Mouse (Mus musculus) right cerebral cortex, postnatal 10 days (tissue): ENCODE measurements at regions not wholly inside any gene's neighbourhood (a gene's known extent, or its start where the extent isn't known, plus 50 kb on each side); places are given as distances from the start of the nearest gene placed in this dataset.
"Not testable (repeated sequence)": the region's sequence is repeated elsewhere in the genome, so short reads cannot be mapped to it uniquely, and the experiment has no call there.

ENCODE experiments used
- DNase-seq, 2 experiments: peaks; one replicate each; pipeline ENCODE4 v3.0.0; 2021; ENCODE audit warnings: low spot score in 2 of 2

- no peak for DNase-seq
These were observed 149.1 kb upstream of the Palmd start for GRCm38 (mm10) chr3:117117838-117118237.

DNA sequence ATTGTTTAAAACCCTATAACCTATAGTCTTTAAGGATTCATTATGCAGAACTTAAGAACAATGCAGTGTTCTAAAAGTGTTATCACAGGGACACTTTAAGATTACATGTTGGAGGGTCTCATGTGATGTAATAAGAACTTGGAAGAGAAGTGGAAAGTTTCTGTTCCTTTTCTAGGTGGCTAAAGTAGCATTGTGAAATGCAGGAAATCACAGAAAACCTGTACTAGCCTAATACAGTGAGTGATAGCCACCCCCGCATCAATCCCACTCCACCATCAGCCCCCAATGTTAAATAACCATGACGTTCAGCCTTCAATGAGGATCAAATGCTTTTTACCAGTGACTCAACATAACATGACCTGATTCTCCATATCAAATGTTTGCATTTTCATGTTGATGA is 147.4 kb upstream of the Palmd start:
- no peak for DNase-seq

GRCm38 (mm10) chr3:117112766-117113165 is 144.0 kb upstream of the Palmd start:
- DNase-seq: no peak

DNA sequence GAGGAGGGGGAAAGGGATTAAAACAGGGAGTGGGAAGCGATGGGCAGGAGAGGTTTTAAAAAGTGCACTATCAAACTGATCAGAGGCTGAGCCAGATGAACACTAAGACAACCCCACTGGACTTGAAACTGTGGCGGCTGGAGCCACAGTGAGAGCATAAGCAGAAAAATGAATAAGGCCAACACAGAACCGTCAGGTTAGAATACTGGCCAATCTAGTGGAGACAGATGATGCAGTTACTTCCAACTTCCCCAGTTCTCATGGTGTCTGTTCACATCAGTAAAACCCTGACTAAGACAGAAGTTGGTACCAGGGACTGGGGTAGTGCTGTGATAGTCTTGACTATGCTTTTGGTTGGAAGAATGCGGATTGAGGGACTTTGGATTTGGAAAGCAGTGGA is 143.5 kb upstream of the Palmd start:
- no peak for DNase-seq

DNA sequence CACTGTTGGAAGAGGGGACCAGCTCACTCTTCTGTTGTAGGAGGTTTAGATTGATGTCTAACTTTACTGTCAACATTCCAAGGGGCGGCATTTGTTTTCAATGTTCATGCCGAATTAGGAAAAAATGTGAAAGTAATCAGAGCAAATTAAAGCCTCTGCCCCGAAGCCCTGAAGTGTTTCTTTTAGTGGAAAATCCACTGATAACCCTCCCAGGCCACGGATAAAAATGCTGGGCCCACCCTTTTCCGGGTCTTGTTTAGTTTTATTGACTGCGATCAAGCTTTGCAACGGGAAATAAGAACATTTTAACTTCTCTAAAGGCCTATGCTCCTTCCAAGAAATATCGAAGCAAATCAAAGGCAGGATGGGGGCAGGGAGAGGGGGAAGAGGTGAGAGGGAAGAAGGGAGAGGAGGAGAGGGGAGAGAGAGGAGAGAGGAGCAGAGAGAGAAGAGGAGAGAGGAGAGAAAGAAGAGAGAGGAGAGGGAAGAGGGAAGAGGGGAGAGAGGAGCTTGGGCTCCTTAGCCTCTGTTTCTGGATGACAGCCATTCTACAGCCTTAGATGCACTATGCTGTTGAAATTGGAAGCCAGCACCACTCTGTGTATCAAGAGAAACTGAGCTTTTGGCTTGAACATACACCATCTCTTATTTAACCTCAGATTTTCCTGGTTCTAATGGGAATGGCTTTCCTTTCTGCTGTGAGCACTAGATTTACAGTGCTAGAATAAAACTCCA is 140.3 kb upstream of the Palmd start:
- DNase-seq: no peak

GRCm38 (mm10) chr3:117107986-117108385 is 139.2 kb upstream of the Palmd start:
- DNase-seq: no peak

DNA sequence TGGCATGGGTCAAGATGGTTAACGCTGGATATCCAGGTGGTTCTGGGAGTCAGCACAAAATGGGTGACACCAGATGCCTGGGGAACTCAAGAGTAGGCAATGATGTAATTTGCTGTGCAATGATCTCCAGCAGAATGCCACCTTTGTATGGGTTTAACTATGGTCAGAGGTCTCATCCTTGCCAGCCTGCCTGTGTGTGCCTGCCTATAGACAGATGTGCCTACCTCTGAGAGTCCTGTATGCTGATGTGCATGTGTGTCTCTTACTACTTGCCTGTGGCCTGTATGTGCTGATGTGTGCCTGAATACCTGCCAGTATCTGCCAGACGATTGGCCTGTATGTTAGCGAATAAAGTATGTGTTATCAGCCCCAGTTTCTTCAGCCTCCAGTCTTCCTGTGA is 138.6 kb upstream of the Palmd start:
- DNase-seq: no peak

GRCm38 (mm10) chr3:117087646-117088045 is 118.9 kb upstream of the Palmd start:
- no peak for DNase-seq

DNA sequence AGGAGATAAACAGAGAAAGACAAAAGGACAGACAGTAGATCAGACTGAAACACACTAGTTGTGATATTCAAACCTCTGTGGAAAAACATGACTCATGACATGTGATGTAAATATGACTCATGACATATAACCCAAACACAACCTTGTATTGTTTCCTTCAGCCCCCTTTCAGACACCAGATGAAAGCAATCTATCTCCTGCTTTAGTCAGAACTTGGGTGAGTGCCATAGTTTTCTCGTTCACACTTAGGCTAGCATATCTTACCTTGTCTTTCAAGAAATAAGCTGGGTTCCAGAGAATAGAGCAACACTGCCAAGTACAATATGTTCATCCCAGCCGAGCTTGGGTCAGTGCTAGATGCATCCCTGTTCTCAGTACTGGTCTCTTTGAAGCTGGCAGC is 107.9 kb upstream of the Palmd start:
- no peak for DNase-seq

DNA sequence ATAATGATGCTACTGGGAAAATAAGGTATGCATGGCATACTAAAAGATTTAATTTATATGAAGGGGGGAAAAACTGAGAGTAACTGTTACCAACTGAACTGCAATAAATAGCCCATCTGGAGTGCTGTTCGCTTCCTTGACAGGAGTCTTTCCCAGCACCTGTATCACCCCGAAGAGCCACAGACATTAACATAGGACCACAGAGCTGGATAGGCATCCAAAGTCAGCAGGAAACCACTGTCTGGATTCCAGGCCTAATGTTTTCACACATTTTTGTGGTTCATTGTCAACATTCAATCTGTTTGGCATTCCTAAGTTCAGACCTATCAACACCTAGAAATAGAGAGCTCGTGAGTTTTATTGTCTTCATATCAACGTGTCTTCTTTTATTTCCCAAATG is 104.6 kb upstream of the Palmd start:
- DNase-seq: no peak

DNA sequence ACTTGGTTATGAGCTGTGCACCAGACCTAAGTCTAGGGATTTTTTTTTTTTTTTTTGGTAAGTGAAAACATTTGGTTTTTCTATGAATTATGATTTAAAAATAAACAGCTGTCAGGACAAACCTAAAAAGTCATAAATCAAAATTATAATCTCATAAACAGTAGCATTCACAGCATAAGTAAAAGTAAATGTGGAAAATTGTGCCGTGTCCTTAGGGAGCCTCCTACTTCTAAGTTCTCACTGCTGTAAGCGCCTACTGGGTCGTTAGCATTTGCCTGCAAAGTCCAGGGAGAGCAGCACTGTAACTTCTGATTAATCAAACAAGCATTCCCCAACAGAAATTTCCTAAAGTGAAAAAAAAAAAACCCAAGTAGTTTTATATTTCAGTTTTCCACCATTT is 104.2 kb upstream of the Palmd start:
- DNase-seq: no peak

DNA sequence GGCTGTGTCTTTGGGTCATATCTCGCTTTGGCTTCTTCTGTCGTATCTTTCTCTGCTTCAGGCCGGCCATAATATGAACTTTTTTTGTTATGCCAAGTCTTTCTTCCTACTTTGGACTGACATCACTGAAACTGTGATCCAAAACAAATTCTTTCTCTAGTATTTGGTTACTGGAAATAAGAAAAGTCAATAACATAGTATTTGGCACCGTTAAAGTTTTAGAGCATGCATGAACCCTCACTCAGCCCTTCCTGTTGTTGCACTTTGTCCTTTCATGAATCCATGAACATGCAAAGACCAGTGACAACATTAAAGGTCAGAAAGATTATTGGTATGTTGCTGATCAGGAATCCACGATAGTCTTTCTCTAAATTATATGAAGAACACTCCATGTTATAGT is 103.1 kb upstream of the Palmd start:
- no peak for DNase-seq

GRCm38 (mm10) chr3:117067470-117068053 is 98.8 kb upstream of the Palmd start:
- DNase-seq: no peak

DNA sequence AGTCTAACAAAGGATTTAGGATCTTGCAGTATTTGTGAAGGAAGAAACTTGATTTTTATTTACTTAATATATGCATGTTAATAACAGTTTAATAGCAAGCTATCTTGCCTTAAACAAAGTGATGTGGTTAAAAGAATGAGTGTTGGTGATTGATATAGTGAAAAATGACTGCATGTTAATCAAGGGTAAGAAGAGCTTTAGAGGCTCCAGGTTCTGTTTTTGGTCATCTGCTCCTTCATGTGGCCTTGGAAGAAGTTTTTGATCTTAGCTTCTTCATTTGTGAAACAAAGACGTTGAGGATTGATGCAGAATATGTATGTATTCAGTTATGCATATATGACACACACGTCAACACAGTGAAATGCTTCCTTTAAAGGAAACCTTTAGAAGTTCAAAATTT is 97.1 kb upstream of the Palmd start:
- DNase-seq: no peak

DNA sequence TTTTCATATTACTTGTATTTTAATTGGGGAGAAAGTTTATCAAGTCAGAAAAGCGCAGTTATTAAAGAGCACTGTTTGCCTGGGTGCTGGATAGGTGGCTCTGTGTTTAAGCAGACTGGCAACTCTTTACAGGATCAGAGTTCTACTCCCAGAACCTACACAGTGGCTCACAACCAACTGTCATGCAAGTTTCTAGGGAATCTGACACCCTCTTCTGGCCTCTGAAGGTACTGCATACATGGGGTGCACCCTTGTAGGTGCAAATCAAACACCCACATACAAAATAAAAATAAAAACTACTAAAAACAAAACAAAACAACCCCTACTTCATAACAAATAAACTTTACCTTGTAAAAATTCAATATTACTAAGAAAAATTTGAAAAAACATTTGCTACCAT is 93.0 kb upstream of the Palmd start:
- no peak for DNase-seq

GRCm38 (mm10) chr3:117061182-117061581 is 92.4 kb upstream of the Palmd start:
- no peak for DNase-seq

DNA sequence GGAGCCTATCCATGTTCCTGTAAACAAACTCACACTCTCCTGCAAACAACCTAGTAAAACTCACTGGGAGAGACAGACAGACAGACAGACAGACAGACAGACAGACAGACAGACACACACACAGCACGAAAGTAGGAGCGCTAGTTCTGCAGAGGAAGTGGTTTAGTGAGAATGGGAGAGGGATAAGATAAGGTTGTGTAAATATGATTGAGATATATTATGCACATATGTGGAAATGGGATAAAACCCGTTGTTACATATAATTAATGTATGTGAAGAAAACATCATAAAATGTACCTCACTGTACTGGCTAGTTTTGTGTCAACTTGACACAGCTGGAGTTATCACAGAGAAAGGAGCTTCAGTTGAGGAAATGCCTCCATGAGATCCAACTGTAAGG is 85.9 kb upstream of the Palmd start:
- not testable (repeated sequence) for DNase-seq

- no peak for DNase-seq
These were observed 82.6 kb upstream of the Palmd start for GRCm38 (mm10) chr3:117051431-117051830.

GRCm38 (mm10) chr3:117050909-117051308 is 82.1 kb upstream of the Palmd start:
- no peak for DNase-seq

- DNase-seq: no peak
These were observed 80.6 kb upstream of the Palmd start for GRCm38 (mm10) chr3:117049410-117049809.

GRCm38 (mm10) chr3:117044809-117045208 is 76.0 kb upstream of the Palmd start:
- no peak for DNase-seq

GRCm38 (mm10) chr3:117044304-117044703 is 75.5 kb upstream of the Palmd start:
- DNase-seq: no peak

DNA sequence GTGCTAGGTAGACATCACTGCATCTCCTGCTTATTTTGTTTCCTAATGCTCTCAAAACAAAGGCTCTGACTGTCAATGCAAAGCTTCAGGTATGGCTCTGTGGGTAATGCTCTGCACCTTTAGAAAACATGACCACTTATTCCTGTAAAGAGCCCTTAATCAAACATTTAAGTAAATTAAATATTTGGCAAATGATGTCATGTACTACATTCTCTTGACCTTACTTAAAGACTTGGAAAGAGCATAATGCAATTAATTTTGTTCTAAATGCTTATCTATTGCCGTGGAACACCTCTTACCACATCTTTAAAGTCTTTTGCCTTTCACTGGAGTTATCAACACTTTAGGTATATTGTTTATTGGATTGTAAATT is 70.1 kb upstream of the Palmd start:
- DNase-seq: no peak
